Mouse (Mus musculus) right cerebral cortex, postnatal 25 days (tissue): ENCODE results near the gene Olfr632.
"Not testable (repeated sequence)": the region's sequence is repeated elsewhere in the genome, so short reads cannot be mapped to it uniquely, and the experiment has no call there.

Source experiments
- DNase-seq: peaks from one replicate; pipeline ENCODE4 v3.0.0; 2022

Olfr632 gene

GRCm38 (mm10) chr7:103934264-103934663 is at the start of gene Olfr632:
Olfr632 (plus strand) TSS chr7:103934347.
- no peak for DNase-seq

DNA sequence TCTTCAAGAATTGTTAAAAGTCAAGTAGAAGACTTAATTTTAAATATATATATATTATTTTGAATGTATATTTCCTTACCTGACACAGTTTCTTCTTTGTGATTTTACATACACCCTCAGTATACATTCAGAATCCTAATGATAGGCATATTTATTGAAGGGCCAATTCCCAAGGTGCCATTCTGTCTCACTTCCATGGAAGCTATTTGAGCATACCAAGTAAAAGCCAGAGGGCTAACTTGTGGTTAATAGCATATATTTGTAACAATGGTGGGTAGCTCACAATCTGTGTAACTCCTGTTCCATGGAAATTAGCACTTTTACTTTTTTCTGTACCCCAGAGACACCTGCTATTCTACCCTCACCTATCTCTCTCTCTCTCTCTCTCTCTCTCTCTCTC is 48.0 kb upstream of the Olfr632 start, which contains the start of gene Olfr66:
Olfr66 (minus strand) TSS at position 101 of the 400 bp plus-strand sequence.
- no peak for DNase-seq

DNA sequence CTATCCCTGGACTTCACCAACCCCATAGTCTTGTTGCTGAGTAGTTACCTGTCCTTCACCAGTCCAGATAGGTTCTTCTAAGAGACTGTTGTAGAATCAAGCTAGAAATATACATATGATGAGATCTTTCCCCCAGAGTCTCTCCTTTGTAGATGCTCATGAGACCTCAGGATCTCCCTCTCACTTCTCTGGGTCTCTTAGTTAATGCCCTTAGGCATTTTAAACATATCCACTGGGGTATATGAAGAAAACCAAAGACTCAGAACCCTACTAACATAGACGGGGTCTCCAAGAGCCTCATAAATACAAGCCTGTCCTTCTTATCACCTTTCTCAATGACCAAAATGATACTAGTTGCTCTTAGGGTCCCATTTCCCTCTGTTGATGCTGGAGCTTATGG is 39.8 kb upstream of the Olfr632 start, which contains the start of gene Olfr64:
Olfr64 (minus strand) TSS at position 101 of the 400 bp plus-strand sequence.
- no peak for DNase-seq

- no peak for DNase-seq
These were observed 31.0 kb upstream of the Olfr632 start, which contains the start of gene Olfr65 for GRCm38 (mm10) chr7:103903187-103903586. Olfr65 (plus strand) TSS chr7:103903487.

DNA sequence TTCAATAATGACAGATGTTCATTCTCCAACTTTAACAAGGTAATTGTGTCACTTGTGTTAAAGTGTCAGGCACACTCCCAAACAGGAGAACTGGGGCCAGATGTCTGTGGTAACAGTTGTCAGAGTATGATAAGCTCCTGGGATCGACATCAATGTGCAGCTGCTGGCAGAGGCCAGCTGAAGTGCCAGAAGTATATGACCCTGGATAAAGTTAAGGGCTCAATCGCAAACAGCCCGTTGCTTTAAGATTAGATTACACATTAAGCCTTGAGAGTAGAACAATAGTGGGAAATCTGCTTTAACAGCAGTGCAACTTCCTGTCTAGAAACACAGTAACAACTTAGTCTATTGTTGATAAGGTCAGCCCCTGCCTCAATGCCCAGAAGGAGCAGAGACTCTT is 24.1 kb upstream of the Olfr632 start:
- DNase-seq, result no peak

GRCm38 (mm10) chr7:103912969-103913511 is 21.1 kb upstream of the Olfr632 start:
- DNase-seq, result no peak

GRCm38 (mm10) chr7:103915338-103915737 is 18.8 kb upstream of the Olfr632 start:
- DNase-seq, result no peak

DNA sequence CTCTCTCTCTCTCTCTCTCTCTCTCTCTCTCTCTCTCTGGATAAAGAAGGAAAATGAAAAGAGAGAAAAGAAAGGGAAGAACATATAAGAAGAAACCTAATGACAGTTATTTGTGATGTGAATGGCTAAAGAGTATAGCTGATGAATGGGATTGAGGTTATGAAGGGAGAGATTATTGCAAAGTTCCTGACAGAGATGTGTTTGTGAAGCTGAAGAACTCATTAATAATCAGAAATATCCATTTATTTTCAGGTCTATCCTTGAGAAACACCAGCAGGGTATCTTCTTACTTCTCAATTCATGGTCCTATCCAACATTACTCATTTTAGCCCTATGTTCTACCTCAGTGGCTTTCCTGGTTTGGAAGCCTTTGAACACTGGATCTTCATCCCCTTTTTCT is 5.6 kb upstream of the Olfr632 start, which contains the start of gene Olfr631:
Olfr631 (plus strand) TSS at position 301 of the 400 bp plus-strand sequence.
- DNase-seq, result no peak

- DNase-seq, result no peak
These were observed 8.6 kb downstream of the Olfr632 start for GRCm38 (mm10) chr7:103942730-103943129.

DNA sequence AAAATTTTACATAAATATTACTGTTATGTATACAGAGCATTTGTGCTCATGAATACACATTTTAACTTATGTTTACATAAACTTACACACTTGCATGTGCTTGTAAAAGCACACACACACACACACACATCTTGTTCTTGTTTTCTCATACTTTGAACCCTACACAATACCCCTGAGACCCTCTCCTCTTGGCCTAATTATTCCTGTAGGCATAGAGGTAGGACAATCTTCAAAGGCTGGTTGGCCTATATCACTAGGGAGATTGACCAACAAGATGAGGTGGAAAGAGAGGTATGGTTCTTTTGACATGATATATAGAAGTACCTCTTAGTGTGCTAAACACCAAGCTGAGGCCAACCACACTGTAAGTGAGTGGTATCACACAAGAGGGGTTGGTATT is 10.0 kb downstream of the Olfr632 start, which contains the start of gene Olfr633:
Olfr633 (plus strand) TSS at position 301 of the 400 bp plus-strand sequence.
- DNase-seq, result no peak

- not testable (repeated sequence) for DNase-seq
These were observed 32.7 kb downstream of the Olfr632 start for GRCm38 (mm10) chr7:103966873-103967272.

DNA sequence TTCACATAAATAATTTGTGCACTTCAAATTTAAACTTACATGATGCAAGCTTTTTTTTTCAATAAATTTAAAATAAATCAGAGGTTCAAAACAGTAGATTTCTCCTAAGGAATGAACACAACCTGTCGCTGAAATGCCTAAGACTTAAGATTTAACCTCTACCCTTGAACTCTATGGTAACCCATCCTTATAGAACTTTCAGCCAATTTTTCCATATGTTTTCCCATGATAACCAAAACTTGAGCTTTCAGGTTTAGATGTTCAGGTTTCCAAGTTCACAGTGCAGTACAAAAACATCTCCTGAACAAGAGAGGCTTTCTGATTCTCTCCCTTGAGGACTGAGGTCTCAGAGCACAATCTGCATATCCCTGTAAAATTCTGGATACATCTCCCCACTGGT is 36.7 kb downstream of the Olfr632 start, which contains the start of gene Olfr635:
Olfr635 (plus strand) TSS at position 301 of the 400 bp plus-strand sequence.
- DNase-seq, result no peak

GRCm38 (mm10) chr7:103971782-103972181 is 37.6 kb downstream of the Olfr632 start:
- no peak for DNase-seq
